Mouse (Mus musculus): ENCODE data around the gene 9230102O04Rik.

GRCm38 (mm10) chr2:9874467-9875219, 14.7 kb downstream of the 9230102O04Rik start:
- TF ChIP-seq EP300 (IDR thresholded peaks at IDR 0.05; ENCODE audit: low read length), result no peak
- TF ChIP-seq POLR2A (IDR thresholded peaks at IDR 0.05; ENCODE audit: low read depth, low read length), result no peak
- TF ChIP-seq MYC (IDR thresholded peaks at IDR 0.05; ENCODE audit: low read depth, low read length), result no peak
- TF ChIP-seq CTCF (conservative IDR thresholded peaks at IDR 0.05 in 1 of 2, IDR thresholded peaks at IDR 0.05 in 1 of 2; ENCODE audit: low read depth in 2 of 2, low read length in 2 of 2), result no peak
- TF ChIP-seq RAD21 (IDR thresholded peaks at IDR 0.05; ENCODE audit: low read depth, low read length), result no peak
- TF ChIP-seq POLR2AphosphoS2 (IDR thresholded peaks at IDR 0.05; ENCODE audit: low read depth, low read length), result no peak
- TF ChIP-seq TCF12 (IDR thresholded peaks at IDR 0.05; ENCODE audit: low read depth, low read length), result no peak
- TF ChIP-seq JUND (conservative IDR thresholded peaks at IDR 0.05; ENCODE audit: low read depth, low read length), result no peak
- no peak for TF ChIP-seq KAT2A (IDR thresholded peaks at IDR 0.05; ENCODE audit: insufficient replicate concordance, low read length)
- TF ChIP-seq CHD2 (IDR thresholded peaks at IDR 0.05; ENCODE audit: low read length), result no peak
- TF ChIP-seq RCOR1 (conservative IDR thresholded peaks at IDR 0.05; ENCODE audit: low read depth, low read length), result no peak
